Comparison of ENCODE assay signal across 8 mouse cellular contexts in genomic region chr11:6414751-6415550, GRCm38 (mm10). TPM values are rescaled to one million over a fixed set of nuclear protein-coding genes. Genes with fewer than 3 reads are reported as not detected.
DNase-seq lines count a peak whose midpoint lies in the region; ATAC-seq and TF ChIP-seq lines count a peak whose summit lies in the region.

TSS of gene Ppia (plus strand) at chr11:6415443.

- peaks cover 18% of the 10 kb centered on the region for H3K36me3 ChIP-seq in hindbrain, embryonic 15.5 days
- peaks cover 14% of the 10 kb centered on the region for H3K36me3 ChIP-seq in limb, embryonic 15.5 days

- H3K27ac ChIP-seq in gastrocnemius, adult 2 months, result peak within 1 kb of the TSS; percentile 98
- H3K27ac ChIP-seq in hindbrain, embryonic 15.5 days (replicated peaks), result peak within 1 kb of the TSS; percentile 98
- H3K27ac ChIP-seq in limb, embryonic 15.5 days, result peak within 1 kb of the TSS; percentile 98

- no peaks in the 10 kb centered on the region for H3K9me3 ChIP-seq in hindbrain, embryonic 15.5 days
- no peaks in the 10 kb centered on the region for H3K9me3 ChIP-seq in limb, embryonic 15.5 days

- H3K27me3 ChIP-seq in hindbrain, embryonic 15.5 days, result no peaks in the 10 kb centered on the region
- no peaks in the 10 kb centered on the region for H3K27me3 ChIP-seq in limb, embryonic 15.5 days

- H3K4me2 ChIP-seq in hindbrain, embryonic 15.5 days, result peak within 1 kb of the TSS; percentile 82
- H3K4me2 ChIP-seq in limb, embryonic 15.5 days, result peak within 1 kb of the TSS; percentile 83

- TF ChIP-seq CTCF in brain, embryonic 14.5 days (IDR thresholded peaks at IDR 0.05; ENCODE audit: borderline replicate concordance, extremely low read depth, insufficient read depth, insufficient read length), result no peak
- no peak for TF ChIP-seq CTCF in gastrocnemius, adult 2 months (IDR thresholded peaks at IDR 0.05)

- peaks cover 32% of the 10 kb centered on the region for H3K4me1 ChIP-seq in hindbrain, embryonic 15.5 days (replicated peaks)
- H3K4me1 ChIP-seq in limb, embryonic 15.5 days, result peaks cover 30% of the 10 kb centered on the region

- ATAC-seq in hindbrain, embryonic 15.5 days (ENCODE audit: low FRiP score, low read depth), result peak; percentile 61; the same call in 1 of the 2 replicates
- peak; percentile 54 for ATAC-seq in limb, embryonic 15.5 days (ENCODE audit: insufficient number of reproducible peaks, low FRiP score, low TSS enrichment, low read depth)

- peak within 1 kb of the TSS; percentile 75 for H3K4me3 ChIP-seq in gastrocnemius, adult 2 months
- H3K4me3 ChIP-seq in hindbrain, embryonic 15.5 days, result peak within 1 kb of the TSS; percentile 94
- H3K4me3 ChIP-seq in limb, embryonic 15.5 days, result peak within 1 kb of the TSS; percentile 88

- DNase-seq in spleen, postnatal 4 days (ENCODE audit: low spot score in 2 of 2), result peak; percentile 15 to 63
- DNase-seq in spleen, postnatal 14 days (ENCODE audit: low spot score in 2 of 2), result no peak
- peak; percentile 41 for DNase-seq in brain, embryonic 14.5 days (ENCODE audit: low read depth)
- DNase-seq in gastrocnemius, adult 2 months, result no peak
- DNase-seq in neural tube, embryonic 10.5 days (ENCODE audit: extremely low spot score, low spot score), result peak; percentile 42
- DNase-seq in ovary, postnatal 14 days (ENCODE audit: low spot score), result no peak

- 11% methylated on average over 21 of the region's 21 CpGs for WGBS in hindbrain, embryonic 15.5 days
- 3% methylated on average over 21 of the region's 21 CpGs for WGBS in limb, embryonic 15.5 days

- intact Hi-C loops in gastrocnemius, adult 2 months (cut with DNase I), result no loop called here

- no peak for TF ChIP-seq POLR2A in brain, embryonic 14.5 days (IDR thresholded peaks at IDR 0.05; ENCODE audit: borderline replicate concordance, extremely low read depth, insufficient read depth, insufficient read length, poor library complexity, severe bottlenecking)

- H3K9ac ChIP-seq in hindbrain, embryonic 15.5 days, result peak within 1 kb of the TSS; percentile 99
- H3K9ac ChIP-seq in limb, embryonic 15.5 days, result peak within 1 kb of the TSS; percentile 91

RNA-seq across cellular contexts. Expression of gene Ppia, which starts in this region (rescaled TPM):
- polyA plus RNA-seq in brain, embryonic 14.5 days (2012; rRNA removed), result 2,174 and 2,845 TPM in 2 replicates
- 100 to 1,000 TPM; 205 to 209 TPM for total RNA-seq in gastrocnemius, adult 2 months (2021)
- 4,085 and 4,343 TPM in 2 replicates for polyA plus RNA-seq in hindbrain, embryonic 15.5 days (2015; fragmentation: Nextera tagmentation; extraction: Ambion mirVana)
- 4,193 and 4,412 TPM in 2 replicates for polyA plus RNA-seq in limb, embryonic 15.5 days (2015; fragmentation: Nextera tagmentation; extraction: Ambion mirVana)

Comparison
In these comparisons a context has a peak if more than half of its experiments do, and no peak if none do; other contexts are left out.
1. DNase-seq: peak in spleen, postnatal 4 days (2 of 2), brain, embryonic 14.5 days (single experiment) and neural tube, embryonic 10.5 days (single experiment); none in spleen, postnatal 14 days (0 of 2), gastrocnemius, adult 2 months (single experiment) and ovary, postnatal 14 days (single experiment).
2. Peak in every context shown above with its lines, with median percentiles within 50 percentile points of each other: H3K27ac ChIP-seq and H3K4me3 ChIP-seq.